Mouse (Mus musculus) mammary gland, adult 2 months (tissue): Measurements from ENCODE around the gene Tph1. TPM values are rescaled to one million over a fixed set of nuclear protein-coding genes. Genes with fewer than 3 reads are reported as not detected.

ENCODE experiments used
- polyA plus RNA-seq: library from polyadenylated mRNA; depleted of rRNA; stranded (reverse); fragments of >200 nt; gene quantifications from 2 replicates; pipeline ENCODE4 v1.2.3, GENCODE M21; 2012; ENCODE audit warnings: low replicate concordance; rRNA removed

Gene Tph1
- 0.53 and 1.9 TPM in 2 replicates for polyA plus RNA-seq

GRCm38 (mm10) chr7:46672160-46672672, at the start of gene Tph1:
TSS of gene Tph1 (minus strand) at chr7:46672537.

DNA sequence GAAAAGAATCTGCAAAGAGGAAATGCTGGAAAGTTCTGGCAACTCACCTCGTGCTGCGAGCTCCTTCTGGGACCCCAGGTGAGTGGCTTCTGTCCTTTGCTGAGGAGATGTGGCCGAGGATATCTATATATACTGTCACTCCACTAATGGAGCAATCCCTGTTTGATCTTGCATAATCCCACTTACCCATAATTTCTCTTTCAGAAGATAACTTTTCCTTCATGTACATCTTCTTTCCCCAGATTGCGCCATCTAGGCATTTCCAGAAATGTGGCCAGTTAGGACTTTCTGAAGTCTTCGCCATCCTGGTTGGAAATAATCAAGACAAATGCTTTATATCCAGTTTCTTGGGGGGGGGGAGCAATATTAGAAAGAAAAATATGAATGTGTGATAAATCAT, 43.3 kb upstream of the Tph1 start, which contains the start of gene Saa3:
TSS of gene Saa3 (minus strand) at position 101 of the 400 bp plus-strand sequence.

DNA sequence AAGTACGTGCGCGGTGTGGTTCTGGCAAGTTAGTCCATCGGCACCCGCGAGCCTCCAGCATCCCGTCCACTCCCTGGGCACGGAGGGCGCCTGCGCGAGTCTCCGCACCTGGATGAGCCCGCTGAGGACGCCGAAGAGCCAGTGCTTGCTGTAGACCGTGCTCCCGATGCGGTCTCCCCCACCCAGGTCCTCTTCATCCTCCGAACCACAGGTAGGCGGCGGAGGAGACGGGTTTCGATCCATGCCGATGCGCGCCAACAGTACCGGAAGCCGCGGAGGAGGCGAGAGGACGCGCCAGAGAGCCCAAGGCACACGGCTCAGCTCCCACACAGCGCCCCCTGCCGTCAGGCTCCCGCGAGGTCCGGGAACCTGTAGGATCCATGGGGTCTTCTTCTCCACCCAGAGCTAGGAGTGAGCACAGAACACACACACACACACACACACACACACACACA, 38.1 kb upstream of the Tph1 start, which contains the start of gene Saal1:
TSS of gene Saal1 (minus strand) at position 291 of the 455 bp plus-strand sequence.

DNA sequence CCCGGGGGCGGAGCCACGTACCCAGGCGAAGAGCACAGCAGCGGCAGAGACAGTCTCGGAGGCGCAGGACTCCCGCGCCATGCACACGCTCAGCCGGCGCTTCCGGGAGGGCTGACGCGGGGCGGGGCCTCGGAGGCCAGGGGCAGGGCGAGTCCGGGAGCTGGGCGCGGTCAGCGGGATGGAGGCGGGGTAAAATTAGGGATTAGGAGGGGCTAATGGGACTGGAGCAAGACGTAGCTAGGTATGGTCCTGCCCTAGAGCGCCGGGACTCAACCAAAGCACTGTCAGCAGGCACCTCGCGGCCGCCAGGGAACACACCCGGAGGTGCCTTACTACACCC, 32.7 kb downstream of the Tph1 start, which contains the start of gene Sergef:
TSS of gene Sergef (minus strand) at position 116 of the 340 bp plus-strand sequence.

Other genes with a start within 250 kb of the Tph1 start
- gene Sergef, start 32.7 kb downstream of the Tph1 start, polyA plus RNA-seq, result 11.2 and 12.2 TPM in 2 replicates
- gene Saal1, start 38.1 kb upstream of the Tph1 start, polyA plus RNA-seq, result 5.4 and 8.4 TPM in 2 replicates
- 0.55 TPM in 1 of 2 replicates, not detected in the other for gene Saa3, start 43.2 kb upstream of the Tph1 start, polyA plus RNA-seq
- 0.11 TPM in 1 of 2 replicates, not detected in the other for gene Saa4, start 60.1 kb upstream of the Tph1 start, polyA plus RNA-seq
- 0.06 TPM in 1 of 2 replicates, not detected in the other for gene Saa1, start 70.4 kb upstream of the Tph1 start, polyA plus RNA-seq
- 0.04 TPM in 1 of 2 replicates, not detected in the other for gene Saa2, start 79.3 kb upstream of the Tph1 start, polyA plus RNA-seq
- 12.3 and 18.5 TPM in 2 replicates for gene Hps5, start 123.5 kb upstream of the Tph1 start, polyA plus RNA-seq
- gene Gtf2h1, start 123.6 kb upstream of the Tph1 start, polyA plus RNA-seq, result 6.3 and 8.6 TPM in 2 replicates
- 777 and 2,450 TPM in 2 replicates for gene Ldha, start 168.9 kb upstream of the Tph1 start, polyA plus RNA-seq
- 0.29 TPM in 1 of 2 replicates, not detected in the other for gene Ldhc, start 188.7 kb upstream of the Tph1 start, polyA plus RNA-seq
- gene Tsg101, start 247.4 kb upstream of the Tph1 start, polyA plus RNA-seq, result 78.6 and 136 TPM in 2 replicates